Mouse (Mus musculus): ENCODE measurements around the gene Pard6a. TPM values are rescaled to one million over a fixed set of nuclear protein-coding genes. Genes with fewer than 3 reads are reported as not detected.

The Pard6a gene
- total RNA-seq (2023) = 1 to 10 TPM; 8.5 to 9.9 TPM

DNA sequence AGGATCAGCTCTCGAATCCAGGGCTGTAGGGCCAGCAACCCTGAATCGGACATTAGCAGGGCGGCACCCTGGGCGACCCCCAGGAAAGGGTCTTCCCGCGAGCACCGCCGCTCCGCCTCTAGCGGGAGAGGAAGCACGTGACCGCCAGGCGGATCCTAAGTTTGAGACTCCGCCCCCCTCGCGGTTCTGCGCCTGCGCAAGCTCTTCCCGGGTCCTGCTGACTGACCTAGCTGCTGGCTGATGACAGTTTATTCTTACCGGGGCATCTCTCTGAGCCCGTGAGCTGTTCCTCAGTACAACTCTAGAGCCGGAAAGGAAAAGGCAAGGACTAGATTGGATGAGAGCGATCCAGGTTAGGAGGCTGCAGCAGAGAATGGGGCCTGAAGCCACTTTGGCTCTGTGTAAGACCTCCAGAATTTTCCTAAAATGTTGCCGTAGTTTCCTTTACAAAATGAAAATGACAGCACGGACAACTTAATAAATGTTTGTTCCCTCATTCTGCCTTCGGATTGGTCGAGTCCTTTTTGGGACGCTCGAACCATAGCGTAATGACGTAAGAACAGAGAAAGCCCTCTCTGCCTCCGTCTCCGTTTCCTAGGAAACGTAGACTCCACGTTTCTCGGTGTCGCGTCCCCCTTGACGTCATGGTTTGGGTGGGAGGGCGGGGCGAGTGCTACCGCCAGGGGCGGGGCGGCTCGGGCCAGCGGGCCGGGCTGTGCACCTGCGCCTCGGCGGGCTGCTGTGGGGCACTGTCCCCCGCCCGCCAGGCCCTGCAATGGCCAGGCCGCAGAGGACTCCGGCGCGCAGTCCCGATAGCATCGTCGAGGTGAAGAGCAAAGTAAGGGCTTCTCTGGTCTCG, at the start of gene Pard6a, which contains the start of gene Acd:
Gene Pard6a (plus strand): TSS at position 183 of the 859 bp plus-strand sequence.
Gene Acd (minus strand): TSS at position 137 of the 859 bp plus-strand sequence.

GRCm38 (mm10) chr8:105685796-105686308, 15.1 kb upstream of the Pard6a start, which contains the start of gene Carmil2:
Carmil2 (plus strand) TSS chr8:105686274.

DNA sequence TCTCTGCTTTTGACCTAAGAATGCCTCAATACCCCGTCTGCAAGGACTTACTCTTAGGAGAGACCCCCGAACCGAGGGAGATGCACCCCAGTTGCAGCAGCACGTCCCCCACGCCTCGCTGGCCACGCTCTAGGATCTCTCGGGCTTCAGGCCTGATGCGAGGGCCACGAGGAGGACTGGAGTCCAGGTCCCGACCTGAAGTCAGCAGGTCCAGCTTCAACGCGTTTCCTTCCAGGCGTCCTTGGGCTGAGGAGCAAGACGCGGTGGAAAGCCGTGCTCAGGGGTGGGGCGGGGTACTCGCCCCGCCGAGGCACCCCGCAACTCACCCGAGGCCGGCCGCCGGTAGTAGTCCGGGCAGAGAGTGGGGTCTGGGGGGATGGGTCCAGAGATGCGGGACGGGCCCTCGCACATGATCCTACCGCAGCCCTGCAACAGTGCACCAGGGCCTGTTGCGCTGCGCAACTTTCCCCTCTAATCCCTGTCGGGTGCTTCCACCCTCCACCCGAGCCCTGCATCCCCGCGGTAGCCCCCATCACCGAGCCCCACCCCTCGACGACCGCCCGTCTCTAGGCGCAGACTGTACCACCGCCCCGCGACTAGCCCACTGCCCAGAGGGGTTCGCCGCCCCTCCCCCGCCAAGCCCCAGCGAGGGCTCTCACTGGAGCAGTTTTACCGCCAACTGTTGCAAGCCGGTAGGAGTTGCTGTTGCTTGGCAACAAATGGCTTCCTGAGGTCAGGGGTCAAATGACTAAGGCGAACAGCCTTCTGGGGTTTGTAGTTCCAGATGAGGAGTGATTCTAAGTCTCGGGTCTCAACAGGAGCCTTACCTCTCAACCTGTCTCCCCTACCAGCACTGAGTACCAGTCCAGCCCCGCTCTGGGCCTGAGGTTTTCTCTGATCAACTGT, 6.8 kb downstream of the Pard6a start, which contains the start of the genes 4933405L10Rik and Enkd1:
Gene 4933405L10Rik (plus strand): TSS at position 158 of the 906 bp plus-strand sequence.
Gene Enkd1 (minus strand): TSS at position 713 of the 906 bp plus-strand sequence.

Other genes with a start within 250 kb of the Pard6a start
- gene Tppp3, start 229.6 kb upstream of the Pard6a start, total RNA-seq (2023) = 100 to 1,000 TPM; 330 to 336 TPM
- gene Zdhhc1, start 204.2 kb upstream of the Pard6a start, total RNA-seq (2023) = 1 to 10 TPM; 7.5 to 7.6 TPM
- not detected for gene Hsd11b2, start 182.4 kb upstream of the Pard6a start, total RNA-seq (2023)
- 100 to 1,000 TPM; 135 to 142 TPM for gene Atp6v0d1, start 135.1 kb upstream of the Pard6a start, total RNA-seq (2023)
- gene Ripor1, start 95.9 kb upstream of the Pard6a start, total RNA-seq (2023) = 10 to 100 TPM; 19.8 to 19.9 TPM
- gene Ctcf, start 64.6 kb upstream of the Pard6a start, total RNA-seq (2023) = 10 to 100 TPM; 81.5 to 87.2 TPM
- not detected for gene Agrp, start 63.8 kb upstream of the Pard6a start, total RNA-seq (2023)
- 1 to 10 TPM; 1.2 to 1.7 TPM for gene Carmil2, start 14.9 kb upstream of the Pard6a start, total RNA-seq (2023)
- gene Acd, start within 50 bp of the Pard6a start, total RNA-seq (2023) = 10 to 100 TPM; 27.7 to 32.9 TPM
- gene 4933405L10Rik, start 6.5 kb downstream of the Pard6a start, total RNA-seq (2023) = not detected
- gene Enkd1, start 7.1 kb downstream of the Pard6a start, total RNA-seq (2023) = 1 to 10 TPM in 1 of 2 experiments, under 1 TPM in 1; 0.73 to 1.9 TPM
- gene Gfod2, start 57.5 kb downstream of the Pard6a start, total RNA-seq (2023) = 1 to 10 TPM in 1 of 2 experiments, under 1 TPM in 1; 0.76 to 1.1 TPM
- gene Ranbp10, start 126.2 kb downstream of the Pard6a start, total RNA-seq (2023) = 10 to 100 TPM; 28.0 to 33.8 TPM
- gene Tsnaxip1, start 126.6 kb downstream of the Pard6a start, total RNA-seq (2023) = not detected
- gene Cenpt, start 152.1 kb downstream of the Pard6a start, total RNA-seq (2023) = 1 to 10 TPM; 6.9 to 9.3 TPM
- gene Thap11, start 154.0 kb downstream of the Pard6a start, total RNA-seq (2023) = 10 to 100 TPM; 43.3 to 44.9 TPM
- 10 to 100 TPM in 1 of 2 experiments, 1 to 10 TPM in 1; 1.5 to 38.4 TPM for gene Nutf2, start 159.4 kb downstream of the Pard6a start, total RNA-seq (2023)
- gene Edc4, start 179.7 kb downstream of the Pard6a start, total RNA-seq (2023) = 10 to 100 TPM; 40.4 to 47.7 TPM
- under 1 TPM in 1 of 2 experiments, not detected in 1; 0.97 TPM for gene Nrn1l, start 192.4 kb downstream of the Pard6a start, total RNA-seq (2023)
- gene Pskh1, start 199.3 kb downstream of the Pard6a start, total RNA-seq (2023) = 10 to 100 TPM; 15.8 to 17.4 TPM
- gene Ctrl, start 232.7 kb downstream of the Pard6a start, total RNA-seq (2023) = 1 to 10 TPM; 1.8 to 2.1 TPM
- gene Psmb10, start 237.3 kb downstream of the Pard6a start, total RNA-seq (2023) = 100 to 1,000 TPM; 180 to 226 TPM
- under 1 TPM in 1 of 2 experiments, not detected in 1; 0.97 TPM for gene Lcat, start 242.2 kb downstream of the Pard6a start, total RNA-seq (2023)